Mouse (Mus musculus) urinary bladder, postnatal 10 days (tissue): ENCODE measurements around the gene Acsbg2.

ENCODE experiments used
- DNase-seq: peaks from one replicate; pipeline ENCODE4 v3.0.0; 2022; ENCODE audit warnings: low spot score

Gene Acsbg2

DNA sequence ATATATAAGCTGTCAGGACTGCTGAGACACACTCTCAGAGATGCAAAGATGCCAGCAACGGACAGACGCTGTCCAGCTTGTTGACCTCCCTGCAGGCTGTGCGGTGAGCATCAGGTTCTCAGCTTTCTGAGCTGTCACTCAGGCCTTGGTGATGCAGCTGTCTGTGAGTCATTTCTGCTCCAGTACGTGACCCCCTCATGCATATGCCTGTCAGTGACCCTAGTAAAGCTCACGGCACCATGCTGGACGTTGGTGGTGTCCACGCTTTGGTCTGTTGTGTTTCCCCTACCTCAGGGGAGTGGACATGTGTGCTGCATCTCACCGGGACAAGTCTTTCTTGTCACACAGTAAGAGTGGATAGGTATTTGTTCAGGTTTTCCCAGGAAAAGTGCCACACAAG, 2.5 kb downstream of the Acsbg2 start:
- DNase-seq = no peak

DNA sequence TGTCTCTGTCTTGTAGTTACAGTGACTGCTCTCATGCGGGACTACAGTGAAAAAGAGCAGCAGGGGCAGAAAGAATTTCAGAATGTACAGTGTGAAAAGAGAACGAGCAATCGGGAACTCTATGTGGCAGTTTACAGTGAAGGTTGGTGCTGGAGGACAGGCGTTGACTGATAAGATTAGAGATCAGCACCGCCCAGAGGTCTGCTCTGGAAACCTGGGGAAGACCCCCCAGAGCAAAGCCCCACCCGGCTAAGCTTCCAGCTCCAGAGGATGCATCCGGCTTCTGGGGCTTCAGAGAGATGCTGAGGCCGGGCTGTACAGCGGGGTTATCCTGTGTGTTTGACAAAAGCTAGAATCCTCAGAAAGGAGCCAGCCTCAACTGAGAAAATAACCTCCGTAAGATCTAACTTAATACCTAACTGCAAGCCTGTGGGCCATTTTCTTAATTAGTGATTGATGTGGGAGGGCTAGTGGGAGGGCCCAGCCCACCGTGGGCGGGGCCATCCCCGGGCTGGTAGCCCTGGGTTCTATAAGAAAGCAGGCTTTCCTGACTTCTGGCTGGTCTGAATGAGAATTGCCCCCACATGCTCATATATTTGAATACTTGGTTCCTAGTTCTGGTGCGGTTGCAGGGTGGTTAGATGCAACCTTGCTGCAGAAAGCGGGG, 3.8 kb downstream of the Acsbg2 start:
- DNase-seq = no peak

GRCm38 (mm10) chr17:56869481-56869977, 4.7 kb downstream of the Acsbg2 start:
- no peak for DNase-seq

DNA sequence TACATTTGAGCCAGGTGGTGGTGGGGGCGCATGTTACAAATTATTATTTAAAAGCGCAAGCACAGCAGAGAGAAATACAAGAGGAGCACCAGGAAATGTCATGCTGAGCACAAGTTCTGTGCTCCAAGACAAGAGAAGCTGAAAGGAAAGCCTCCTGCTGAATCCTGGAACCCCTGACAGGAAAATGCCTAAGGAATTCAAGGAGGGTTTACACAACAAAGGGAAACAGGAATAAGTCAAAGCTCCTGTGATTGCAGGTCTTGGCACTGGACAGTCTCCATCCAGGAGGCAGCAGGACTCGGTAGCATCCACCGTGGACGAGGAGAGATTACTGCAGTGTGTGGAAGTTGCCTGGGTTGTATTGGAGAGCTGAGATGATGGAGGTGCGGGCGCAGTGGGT, 8.2 kb downstream of the Acsbg2 start:
- no peak for DNase-seq

- no peak for DNase-seq
Observed at GRCm38 (mm10) chr17:56861197-56861596, 13.1 kb downstream of the Acsbg2 start.

GRCm38 (mm10) chr17:56858922-56859321, 15.3 kb downstream of the Acsbg2 start:
- DNase-seq = no peak

DNA sequence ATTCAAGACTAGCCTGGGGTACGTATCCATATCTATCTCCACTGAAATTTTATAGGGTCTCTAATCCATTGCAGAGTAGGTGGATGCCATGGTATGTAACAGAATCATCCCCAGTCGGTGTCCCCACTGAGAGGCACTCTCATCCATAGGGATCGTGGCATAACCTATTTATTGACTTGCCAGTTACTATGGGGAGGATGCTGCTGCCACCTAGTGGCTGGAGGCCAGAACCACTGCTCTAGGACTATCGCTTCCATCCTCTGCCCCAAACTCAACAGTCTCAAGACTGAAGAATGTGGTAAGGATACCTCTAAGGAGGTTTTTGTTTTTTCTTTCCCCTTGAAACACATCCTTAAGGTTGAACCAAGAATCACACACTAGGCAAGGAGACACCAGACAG, 16.0 kb downstream of the Acsbg2 start:
- DNase-seq = peak; percentile 34

DNA sequence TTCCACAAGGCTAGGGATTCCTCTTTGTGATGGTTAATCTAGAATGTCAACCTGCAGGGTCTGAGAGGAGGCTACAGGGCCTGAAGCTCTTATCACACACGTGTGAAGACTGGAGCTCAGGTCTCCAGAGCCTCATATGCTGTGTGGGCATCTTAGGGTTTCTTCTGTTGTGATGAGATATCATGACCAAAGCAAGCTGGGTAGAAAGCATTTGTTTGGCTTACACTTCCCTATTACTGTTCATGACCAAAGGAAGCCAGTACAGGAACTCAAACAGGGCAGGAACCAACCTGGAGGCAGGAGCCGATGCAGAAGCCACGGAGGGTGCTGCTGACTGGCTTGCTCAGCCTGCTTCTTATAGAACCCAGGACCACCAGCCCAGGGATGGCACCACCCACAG, 18.8 kb downstream of the Acsbg2 start:
- DNase-seq = no peak

- no peak for DNase-seq
Observed at GRCm38 (mm10) chr17:56851167-56851566, 23.1 kb downstream of the Acsbg2 start.

DNA sequence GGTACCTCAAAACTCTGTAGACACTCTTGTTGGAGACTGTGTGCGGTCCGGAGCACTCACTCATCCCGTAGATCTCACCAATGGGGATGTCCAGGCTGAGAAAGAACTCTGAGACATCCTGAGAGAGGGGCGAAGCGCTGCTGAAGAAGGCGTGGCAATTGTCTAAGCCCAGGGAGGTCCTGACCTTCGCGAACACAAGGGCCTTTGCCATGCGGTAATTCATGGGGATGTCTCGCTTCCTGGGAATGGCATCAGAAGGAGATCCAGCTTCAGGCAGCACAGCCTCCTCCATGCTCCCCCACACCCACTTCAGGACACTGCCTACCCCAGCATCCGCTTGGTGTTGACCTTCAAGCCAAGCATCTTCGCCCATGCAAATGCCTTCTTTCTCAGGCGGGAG, 24.5 kb downstream of the Acsbg2 start:
- DNase-seq = no peak

GRCm38 (mm10) chr17:56848785-56849184, 25.5 kb downstream of the Acsbg2 start:
- DNase-seq = no peak

GRCm38 (mm10) chr17:56843678-56844077, 30.6 kb downstream of the Acsbg2 start:
- DNase-seq = no peak

- no peak for DNase-seq
Observed at GRCm38 (mm10) chr17:56842173-56842572, 32.1 kb downstream of the Acsbg2 start.

GRCm38 (mm10) chr17:56840524-56840923, 33.7 kb downstream of the Acsbg2 start:
- DNase-seq = no peak

DNA sequence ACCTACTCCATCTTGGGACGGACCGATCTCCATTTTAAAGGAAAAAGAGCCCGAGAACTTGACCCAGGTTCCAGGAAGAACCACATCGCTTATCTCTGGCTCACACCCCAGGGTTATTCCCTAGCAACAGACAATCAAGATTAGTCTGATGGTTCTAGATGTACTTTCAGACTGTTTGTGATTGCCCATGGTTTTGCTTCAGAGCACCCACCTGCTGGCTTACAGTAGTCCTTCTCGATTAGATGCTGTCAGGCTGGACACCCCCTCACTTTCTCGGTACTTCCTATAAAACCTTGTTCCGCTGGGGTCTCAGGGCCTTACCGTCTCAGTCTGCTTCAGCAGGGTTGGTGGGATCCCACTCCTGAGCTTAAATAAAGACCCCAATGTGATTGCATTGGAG, 37.9 kb downstream of the Acsbg2 start:
- no peak for DNase-seq

DNA sequence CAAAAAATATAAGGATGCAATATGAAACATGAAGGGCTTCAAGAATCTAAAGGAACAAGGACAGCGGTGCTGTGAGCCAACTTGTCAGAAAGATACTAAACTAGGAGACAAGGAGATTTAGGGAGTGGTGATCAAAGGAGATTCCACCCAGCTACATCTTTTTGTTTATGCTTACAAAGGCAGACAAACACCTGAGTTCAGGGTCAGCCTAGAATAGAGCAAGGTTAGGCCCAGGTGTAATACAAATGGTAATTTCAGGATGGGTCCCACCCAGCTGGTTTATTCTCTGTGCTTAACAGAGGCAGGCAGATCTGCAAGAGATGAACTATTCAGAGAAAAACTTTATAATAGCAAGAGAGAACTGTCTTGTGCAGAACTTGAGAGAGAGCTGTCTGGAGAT, 40.9 kb downstream of the Acsbg2 start:
- no peak for DNase-seq

- no peak for DNase-seq
Observed at GRCm38 (mm10) chr17:56832918-56833317, 41.3 kb downstream of the Acsbg2 start.

GRCm38 (mm10) chr17:56831111-56831816, 43.0 kb downstream of the Acsbg2 start:
- DNase-seq = peak; percentile 96

DNA sequence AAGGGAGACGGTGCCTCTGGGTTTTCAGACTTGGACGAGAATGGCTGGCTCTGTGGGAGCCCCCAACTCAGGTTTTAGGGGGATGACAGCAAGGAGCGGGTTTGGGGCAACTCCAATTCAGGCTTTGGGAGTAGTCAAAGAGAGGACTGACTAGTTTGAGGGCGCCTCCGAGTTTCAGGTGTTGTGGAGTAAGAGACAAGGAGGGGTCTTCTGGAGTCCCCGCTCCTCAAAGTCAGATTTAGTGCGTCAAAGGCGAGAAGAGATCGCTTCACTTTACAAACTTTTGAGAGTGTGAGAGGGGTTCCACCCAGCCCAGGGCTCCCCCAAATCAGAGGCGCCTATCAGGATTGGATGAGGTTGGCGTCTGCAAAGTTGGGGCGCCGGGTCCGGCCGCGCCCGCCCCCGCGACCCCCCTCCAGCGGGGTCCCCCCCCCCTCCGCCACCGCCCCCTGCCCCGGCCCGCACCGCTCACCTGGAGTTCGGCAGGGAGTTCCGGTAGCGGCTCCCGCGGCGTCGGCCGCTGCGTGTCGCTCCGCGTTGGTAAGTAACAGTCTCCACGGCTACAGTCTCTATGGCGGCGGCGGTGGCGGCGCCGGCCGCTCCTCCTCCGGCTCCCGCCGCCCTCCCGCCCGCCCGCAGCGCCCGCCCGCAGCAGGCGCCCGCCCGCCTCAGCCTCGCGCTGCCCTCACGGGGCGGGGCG, 43.7 kb downstream of the Acsbg2 start, which contains the start of gene Rfx2:
Gene Rfx2 (minus strand): TSS at position 603 of the 700 bp plus-strand sequence.
- DNase-seq = no peak

- no peak for DNase-seq
Observed at GRCm38 (mm10) chr17:56829795-56830194, 44.5 kb downstream of the Acsbg2 start.

DNA sequence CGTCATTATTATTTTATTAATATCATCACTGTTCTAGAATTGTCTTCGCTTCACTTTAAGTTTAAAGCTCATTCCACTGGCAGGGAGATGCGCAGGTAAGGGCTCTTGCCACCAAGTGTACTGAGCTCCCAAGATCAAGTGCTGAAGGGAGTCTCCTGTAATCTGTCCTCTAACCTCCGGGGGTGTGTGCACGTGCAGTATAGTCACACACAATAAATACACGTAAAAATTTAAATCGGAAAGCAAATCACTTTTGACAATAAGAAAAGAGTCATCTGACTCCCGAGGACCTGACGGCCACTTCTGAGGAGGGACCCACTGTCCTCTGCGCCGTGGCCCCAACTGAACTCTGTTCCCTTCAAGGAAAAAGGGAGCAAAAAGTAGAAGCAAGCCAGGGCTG, 45.1 kb downstream of the Acsbg2 start:
- no peak for DNase-seq

DNA sequence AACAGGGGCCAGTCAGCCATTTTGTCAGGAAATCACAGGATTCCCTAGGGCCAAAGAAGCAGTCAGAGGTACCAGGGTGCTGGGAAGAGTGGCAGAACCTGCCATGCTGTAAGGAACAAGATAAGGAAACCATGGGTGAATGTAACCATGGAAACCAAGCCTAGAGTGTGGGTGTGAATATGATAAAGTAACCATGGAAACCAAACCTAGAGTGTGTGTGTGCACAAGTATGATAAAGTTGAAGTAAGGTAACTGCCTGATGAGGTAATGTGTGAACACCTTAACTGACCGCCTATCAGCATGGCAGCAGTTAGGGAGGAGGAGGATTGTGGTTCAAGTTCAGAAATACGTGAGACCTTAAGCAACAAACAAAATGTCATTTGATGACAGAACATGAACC, 47.5 kb downstream of the Acsbg2 start:
- no peak for DNase-seq

GRCm38 (mm10) chr17:56823352-56823751, 50.9 kb downstream of the Acsbg2 start:
- no peak for DNase-seq
